Mouse (Mus musculus) CD4-positive helper T cell, adult 2 months (primary cell): ENCODE results near the gene Acsf2.
A peak's percentile ranks its signal among the peaks of the same experiment; 100 is the strongest.

ENCODE experiments used
- DNase-seq: peaks from one replicate; pipeline ENCODE4 v3.0.0-alpha.2; 2012; ENCODE audit warnings: low read depth, missing footprints, low spot score

The Acsf2 gene

GRCm38 (mm10) chr11:94548041-94548784 lies 53.5 kb downstream of the Acsf2 start:
- DNase-seq = no peak

DNA sequence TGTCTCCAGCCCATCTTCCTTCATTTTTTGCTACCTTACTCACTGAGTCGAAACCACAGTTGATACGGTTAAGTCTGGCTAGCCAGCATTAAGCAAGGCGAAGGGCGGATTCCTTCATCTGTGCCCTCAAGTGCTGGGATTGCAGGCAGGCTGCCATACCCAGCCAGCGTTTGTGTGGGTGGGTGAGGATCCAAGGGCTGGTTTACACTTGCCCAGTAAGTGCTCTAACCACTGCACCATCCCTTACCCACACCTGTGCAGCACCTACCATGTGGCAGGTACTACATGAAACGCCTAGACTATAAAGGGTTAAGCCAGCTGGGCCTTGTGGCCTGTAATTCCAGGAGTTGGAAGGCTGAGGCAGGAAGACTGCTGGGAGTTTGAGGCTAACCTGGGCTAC lies 54.4 kb downstream of the Acsf2 start:
- DNase-seq = no peak

DNA sequence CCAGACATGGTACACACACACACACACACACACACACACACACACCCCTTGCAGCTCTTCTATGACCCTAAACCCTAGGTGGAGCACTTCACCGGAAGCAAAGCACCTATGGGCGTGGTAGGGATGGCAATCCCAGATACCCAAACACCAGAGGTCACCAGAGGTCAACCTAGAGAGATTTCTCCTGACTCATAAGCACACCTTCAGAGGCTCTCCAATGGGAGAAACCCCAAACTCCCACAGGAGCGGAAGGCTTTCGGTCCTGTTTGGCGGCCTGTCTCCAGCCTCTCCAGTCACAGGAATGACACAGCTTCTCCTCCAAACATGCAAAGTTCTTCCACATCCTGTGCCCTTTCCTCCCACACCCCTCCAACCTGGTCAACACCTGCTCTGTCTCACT lies 55.3 kb downstream of the Acsf2 start:
- no peak for DNase-seq

- no peak for DNase-seq
Measured at GRCm38 (mm10) chr11:94544422-94544821, 57.2 kb downstream of the Acsf2 start.

- peak; percentile 34 for DNase-seq
Measured at GRCm38 (mm10) chr11:94543932-94544331, 57.7 kb downstream of the Acsf2 start.

DNA sequence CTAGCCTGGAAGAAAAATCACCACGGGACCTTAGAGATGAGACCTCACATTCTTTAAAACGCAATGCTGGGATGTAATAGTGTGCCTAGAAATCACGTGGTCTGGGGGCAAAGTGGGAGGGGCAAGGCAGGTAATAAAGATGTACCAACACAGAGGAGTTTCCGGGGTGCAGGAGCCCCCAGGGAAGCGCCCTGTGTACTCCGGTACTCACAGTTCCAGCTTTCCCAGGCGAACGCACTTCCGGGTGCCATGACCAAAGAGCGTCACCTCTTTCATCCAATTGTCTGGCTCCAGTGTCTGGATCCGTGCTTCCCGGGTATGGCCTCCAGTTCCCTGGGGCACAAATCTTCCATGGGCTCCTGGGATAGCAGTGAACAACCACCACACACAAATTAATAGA lies 58.3 kb downstream of the Acsf2 start:
- no peak for DNase-seq

GRCm38 (mm10) chr11:94542400-94542799 lies 59.3 kb downstream of the Acsf2 start:
- DNase-seq = no peak

DNA sequence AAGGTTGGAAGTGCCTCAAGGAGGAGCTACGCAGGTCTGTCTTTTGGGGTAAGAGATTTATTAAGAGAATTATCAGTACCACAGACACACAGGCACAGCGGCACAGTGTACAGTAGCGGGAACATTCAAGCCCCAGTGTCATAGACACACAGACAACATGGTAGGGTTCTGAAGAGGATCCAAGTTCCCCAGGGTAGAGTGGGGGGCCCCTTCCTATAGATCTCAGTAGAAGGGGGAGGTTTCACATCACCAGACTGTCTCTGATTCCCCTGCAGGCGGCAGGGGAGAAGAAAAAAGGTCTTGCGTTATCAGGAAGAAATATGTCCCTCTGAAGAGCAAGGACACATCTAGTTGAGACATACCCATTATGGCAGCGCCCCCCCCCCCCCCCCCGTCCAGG lies 61.9 kb downstream of the Acsf2 start:
- no peak for DNase-seq

GRCm38 (mm10) chr11:94538733-94539292 lies 62.9 kb downstream of the Acsf2 start:
- DNase-seq = no peak

DNA sequence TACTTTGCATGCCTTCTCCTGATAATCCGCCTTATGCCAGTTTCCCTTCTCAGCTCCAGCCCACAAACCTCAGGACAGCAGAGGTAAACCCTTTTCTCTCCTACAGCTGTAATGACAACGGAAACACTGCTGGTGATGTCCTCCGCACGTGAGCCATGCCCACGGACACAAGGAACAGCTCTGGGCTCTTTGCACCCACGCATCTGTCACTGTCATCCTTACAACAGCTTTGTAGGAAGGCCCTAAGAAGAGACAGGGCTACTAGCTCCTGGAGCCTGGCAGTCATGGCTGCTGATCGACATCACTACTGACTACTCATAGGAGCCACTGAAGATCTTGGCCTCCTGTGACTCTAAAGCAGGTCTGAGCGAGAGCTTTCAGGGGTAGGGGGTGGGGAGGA lies 68.5 kb downstream of the Acsf2 start:
- no peak for DNase-seq

DNA sequence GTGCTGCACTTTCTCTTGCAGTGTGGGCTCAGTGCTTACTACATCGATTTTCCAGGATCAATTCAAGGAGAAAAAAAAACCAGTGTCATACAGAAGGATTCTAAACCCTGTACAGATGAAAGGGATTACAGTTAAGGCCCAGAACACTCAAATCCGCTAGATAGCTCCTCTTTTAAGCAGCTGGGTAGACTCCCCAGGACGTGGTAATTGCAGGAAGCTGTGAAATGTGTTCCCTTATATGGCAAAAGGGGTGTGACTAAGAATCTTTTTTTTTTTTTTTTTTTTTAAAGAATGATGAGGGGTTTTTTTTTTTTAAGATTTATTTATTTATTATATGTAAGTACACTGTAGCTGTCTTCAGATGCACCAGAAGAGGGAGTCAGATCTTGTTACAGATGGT lies 72.8 kb downstream of the Acsf2 start:
- DNase-seq = no peak

DNA sequence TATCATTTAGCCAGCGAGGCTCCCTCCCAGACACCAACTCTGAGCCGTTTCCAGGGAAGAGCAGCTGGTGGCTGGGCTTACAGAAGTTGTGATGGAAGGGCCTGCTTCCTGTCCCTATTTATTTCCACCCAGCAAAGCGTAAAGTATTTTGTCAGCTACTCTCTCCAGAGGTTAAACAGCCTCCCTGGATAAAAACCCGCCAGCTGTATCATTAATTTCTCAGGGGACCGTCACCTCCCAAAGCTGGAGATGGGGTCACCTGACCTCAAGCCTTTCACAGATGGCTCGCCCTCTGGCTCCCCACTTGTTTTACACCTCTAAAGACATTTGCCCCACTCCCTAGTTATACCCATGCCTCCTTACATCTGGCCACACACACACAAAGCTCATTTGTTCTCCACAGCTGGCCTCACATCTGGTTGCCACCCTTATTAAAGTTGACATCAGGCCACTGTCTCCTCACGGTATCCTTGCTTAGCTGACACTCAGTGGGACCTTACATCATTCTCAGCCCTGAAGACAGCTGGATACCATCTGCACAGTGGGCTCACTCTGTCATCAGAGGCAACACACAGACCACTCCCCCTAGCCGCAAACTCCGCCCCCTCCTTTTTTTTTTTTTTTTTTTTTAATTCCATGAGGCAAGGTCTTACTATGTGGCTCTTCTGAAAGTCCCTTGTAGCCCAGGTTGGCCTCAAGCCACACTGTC lies 75.3 kb downstream of the Acsf2 start:
- DNase-seq = no peak

DNA sequence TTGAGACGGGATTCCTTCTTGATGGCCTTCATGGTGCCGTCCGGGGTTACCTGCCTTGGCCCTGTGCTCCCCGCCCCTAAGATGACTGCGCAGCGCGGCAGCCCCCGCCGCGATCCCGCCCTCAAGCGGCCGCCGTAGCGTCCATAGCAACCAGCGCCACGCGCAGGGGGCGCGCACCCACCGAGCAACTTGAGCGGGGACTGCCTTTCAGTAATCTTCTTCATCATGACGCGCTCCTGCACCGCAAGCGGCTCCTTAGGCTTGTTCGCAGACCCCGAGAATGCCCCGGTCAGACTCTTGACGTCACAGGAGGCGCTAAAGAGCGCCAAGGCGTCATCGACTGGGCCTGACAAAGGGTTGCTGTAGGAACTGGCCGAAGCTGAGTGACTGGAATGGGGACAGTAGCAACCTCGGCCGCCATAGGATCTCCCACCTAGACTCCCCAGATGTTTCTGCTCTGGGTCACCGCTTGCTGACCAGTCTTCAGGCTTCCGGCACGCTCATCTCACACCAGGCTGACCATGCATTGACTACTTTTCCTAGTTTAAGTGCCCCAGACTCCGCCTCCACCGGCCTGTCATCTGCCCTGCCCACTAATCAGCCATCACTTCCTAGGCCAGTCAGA lies 80.3 kb downstream of the Acsf2 start, which contains the start of gene Mycbpap:
Mycbpap (minus strand) TSS at position 524 of the 625 bp plus-strand sequence.
- peak; percentile 31 for DNase-seq

GRCm38 (mm10) chr11:94513452-94513851 lies 88.2 kb downstream of the Acsf2 start:
- no peak for DNase-seq

GRCm38 (mm10) chr11:94508976-94509375 lies 92.7 kb downstream of the Acsf2 start:
- DNase-seq = no peak
